Mouse (Mus musculus): Measurements from ENCODE around the gene Gm6465. TPM values are rescaled to one million over a fixed set of nuclear protein-coding genes. Genes with fewer than 3 reads are reported as not detected.
"Not testable (repeated sequence)": the region's sequence is repeated elsewhere in the genome, so short reads cannot be mapped to it uniquely, and the experiment has no call there.

Gm6465 gene
- polyA plus RNA-seq (2015; fragmentation: Nextera tagmentation; extraction: Ambion mirVana) = not detected in 2 replicates

DNA sequence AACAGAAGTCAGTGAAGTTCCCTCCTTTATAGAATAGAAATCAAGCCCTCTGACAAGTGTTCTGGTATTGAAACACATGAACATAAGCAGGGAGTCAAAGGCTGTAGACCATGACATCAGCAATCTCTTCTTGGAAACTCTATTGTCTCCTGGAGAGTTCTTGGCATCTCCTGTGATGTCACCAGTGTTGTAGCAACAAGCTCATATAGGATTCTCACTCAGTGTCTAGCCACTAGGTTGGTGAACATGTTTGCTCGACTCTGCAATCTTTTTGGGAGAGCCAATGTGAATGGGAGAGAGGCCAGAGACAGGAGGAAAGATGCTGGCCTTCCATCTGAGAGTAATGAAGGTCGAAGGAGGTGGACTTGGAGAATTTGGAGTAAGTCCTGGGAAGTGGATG lies at the start of gene Gm6465:
Gene Gm6465, plus strand, starts transcription at position 301 of the 400 bp plus-strand sequence.
- not testable (repeated sequence) for H3K9me3 ChIP-seq; ATAC-seq (ENCODE audit: low FRiP score, low read depth); H3K4me1 ChIP-seq (replicated peaks); H3K27me3 ChIP-seq; H3K27ac ChIP-seq (replicated peaks); H3K4me3 ChIP-seq; H3K36me3 ChIP-seq; H3K9ac ChIP-seq; H3K4me2 ChIP-seq
- 58% methylated on average over 2 of the region's 2 CpGs for WGBS

GRCm38 (mm10) chr5:11845824-11846223 lies 485 bp downstream of the Gm6465 start:
- not testable (repeated sequence) for H3K9ac ChIP-seq; H3K36me3 ChIP-seq; ATAC-seq (ENCODE audit: low FRiP score, low read depth); H3K4me3 ChIP-seq; H3K4me1 ChIP-seq (replicated peaks); H3K27me3 ChIP-seq; H3K9me3 ChIP-seq; H3K27ac ChIP-seq (replicated peaks); H3K4me2 ChIP-seq
- 82% methylated on average over 1 of the region's 1 CpGs for WGBS

DNA sequence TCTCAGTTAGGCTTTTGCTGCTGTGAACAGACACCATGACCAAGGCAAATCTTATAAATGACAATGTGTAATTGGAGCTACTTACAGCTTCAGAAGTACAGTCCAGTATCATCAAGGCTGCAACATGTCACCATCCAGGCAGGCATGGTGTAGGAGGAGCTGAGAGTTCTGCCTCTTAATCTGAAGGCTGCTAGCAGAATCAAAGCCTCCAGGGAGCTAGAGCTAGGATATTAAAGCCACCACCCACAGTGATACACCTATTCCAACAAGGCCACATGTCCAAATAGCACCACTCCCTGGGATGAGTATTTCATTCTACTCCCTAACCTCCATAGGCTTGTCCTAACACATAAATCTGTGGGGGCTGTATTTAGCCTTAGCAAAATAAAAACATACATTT lies 12.6 kb downstream of the Gm6465 start:
- H3K36me3 ChIP-seq; H3K4me2 ChIP-seq; H3K4me1 ChIP-seq (replicated peaks); H3K27ac ChIP-seq (replicated peaks); H3K9me3 ChIP-seq; ATAC-seq (ENCODE audit: low FRiP score, low read depth); H3K27me3 ChIP-seq; H3K4me3 ChIP-seq; H3K9ac ChIP-seq: not testable (repeated sequence)

Other genes with a start within 250 kb of the Gm6465 start
- gene Gm8922, start 163.6 kb upstream of the Gm6465 start, polyA plus RNA-seq (2015; fragmentation: Nextera tagmentation; extraction: Ambion mirVana) = not detected in 2 replicates
- gene Gm8926, start 75.0 kb upstream of the Gm6465 start, polyA plus RNA-seq (2015; fragmentation: Nextera tagmentation; extraction: Ambion mirVana) = not detected in 2 replicates
- not detected in 2 replicates for gene 4933402N22Rik, start 72.5 kb downstream of the Gm6465 start, polyA plus RNA-seq (2015; fragmentation: Nextera tagmentation; extraction: Ambion mirVana)

All from hindbrain, embryonic 15.5 days (tissue).